25 mouse cellular contexts compared by ENCODE assay signal in genomic region chr10:119106105-119106504, GRCm38 (mm10).
"Had no signal": no experiment of that assay in that cellular context is flagged by ENCODE, and none has a peak within 500 bp of the region (broad histone marks: within the 10 kb centered on the region; RNA-seq: fewer than 3 reads in every experiment).

No protein-coding gene starts in this region.

- H3K27ac ChIP-seq: forebrain, embryonic 15.5 days; heart, embryonic 10.5 days; hindbrain, embryonic 10.5 days; hindbrain, embryonic 12.5 days; hindbrain, embryonic 14.5 days; kidney, embryonic 15.5 days; kidney, postnatal 0 days; limb, embryonic 13.5 days; limb, embryonic 15.5 days had no signal

- H3K9me3 ChIP-seq: forebrain, embryonic 15.5 days; heart, embryonic 10.5 days; hindbrain, embryonic 10.5 days; hindbrain, embryonic 12.5 days; kidney, embryonic 15.5 days; limb, embryonic 15.5 days had no signal

- H3K4me2 ChIP-seq: forebrain, embryonic 15.5 days; heart, embryonic 12.5 days; hindbrain, embryonic 12.5 days; hindbrain, embryonic 14.5 days; kidney, embryonic 15.5 days; limb, embryonic 13.5 days; limb, embryonic 15.5 days; liver, embryonic 11.5 days had no signal

- H3K4me3 ChIP-seq: forebrain, embryonic 15.5 days; heart, embryonic 10.5 days; heart, embryonic 12.5 days; hindbrain, embryonic 10.5 days; hindbrain, embryonic 12.5 days; kidney, embryonic 15.5 days; limb, embryonic 13.5 days; limb, embryonic 15.5 days had no signal

- H3K9ac ChIP-seq: forebrain, embryonic 15.5 days; heart, embryonic 12.5 days; hindbrain, embryonic 12.5 days; hindbrain, embryonic 14.5 days; kidney, embryonic 15.5 days; limb, embryonic 13.5 days; limb, embryonic 15.5 days had no signal

- H3K4me1 ChIP-seq: forebrain, embryonic 15.5 days; heart, embryonic 10.5 days; hindbrain, embryonic 12.5 days; kidney, embryonic 15.5 days had no signal

- DNase-seq: gastrocnemius, postnatal 10 days; gastrocnemius, postnatal 25 days; heart, adult 18-20 months; heart, postnatal 10 days; heart, postnatal 4 days; kidney, adult 11 months; kidney, adult 2 months; kidney, adult 9 months; kidney, postnatal 14 days; kidney, postnatal 36 days; layer of hippocampus, adult 9-11 months; layer of hippocampus, postnatal 36 days had no signal

- H3K36me3 ChIP-seq: forebrain, embryonic 15.5 days; heart, embryonic 10.5 days; heart, embryonic 12.5 days; hindbrain, embryonic 10.5 days; hindbrain, embryonic 12.5 days; kidney, embryonic 15.5 days; limb, embryonic 13.5 days; limb, embryonic 15.5 days had no signal

- ATAC-seq: hindbrain, embryonic 16.5 days; inflammation-experienced regulatory T-cells, adult 6 months had no signal

- H3K27me3 ChIP-seq: forebrain, embryonic 15.5 days; heart, embryonic 12.5 days; hindbrain, embryonic 12.5 days; kidney, embryonic 15.5 days; limb, embryonic 13.5 days; limb, embryonic 15.5 days had no signal
